Mouse (Mus musculus): Measurements from ENCODE around the gene Gon4l.
"Not testable (repeated sequence)": the region's sequence is repeated elsewhere in the genome, so short reads cannot be mapped to it uniquely, and the experiment has no call there.

Gon4l gene

DNA sequence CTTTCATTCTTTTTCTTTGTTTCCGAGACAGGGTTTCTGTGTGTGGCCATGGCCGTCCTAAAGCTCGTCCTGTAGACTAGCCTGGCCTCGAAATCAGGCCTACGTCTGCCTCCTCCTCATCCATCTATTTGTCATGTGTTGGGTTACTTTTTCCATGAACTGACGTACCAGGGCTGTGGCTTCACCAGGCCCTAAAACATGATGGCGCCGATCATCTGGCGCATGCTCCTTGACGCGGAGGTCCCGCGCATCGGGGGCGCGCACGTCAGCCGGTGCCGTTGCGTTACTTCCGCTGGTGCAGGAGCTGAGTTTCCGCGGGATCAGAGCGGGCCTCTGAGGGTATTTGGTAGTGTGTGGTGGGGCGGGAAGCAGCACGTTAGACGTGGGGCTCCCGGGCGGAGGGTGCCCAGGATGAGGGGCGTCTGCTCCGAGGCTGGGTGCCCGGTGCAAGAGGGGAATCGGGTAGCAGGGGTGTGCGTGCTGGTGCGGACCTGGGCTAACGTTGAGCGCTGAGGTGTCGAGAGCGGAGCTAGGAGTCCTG, at the start of gene Gon4l:
Gene Gon4l (plus strand): TSS at position 281 of the 541 bp plus-strand sequence.
- DNase-seq, result not testable (repeated sequence)

DNA sequence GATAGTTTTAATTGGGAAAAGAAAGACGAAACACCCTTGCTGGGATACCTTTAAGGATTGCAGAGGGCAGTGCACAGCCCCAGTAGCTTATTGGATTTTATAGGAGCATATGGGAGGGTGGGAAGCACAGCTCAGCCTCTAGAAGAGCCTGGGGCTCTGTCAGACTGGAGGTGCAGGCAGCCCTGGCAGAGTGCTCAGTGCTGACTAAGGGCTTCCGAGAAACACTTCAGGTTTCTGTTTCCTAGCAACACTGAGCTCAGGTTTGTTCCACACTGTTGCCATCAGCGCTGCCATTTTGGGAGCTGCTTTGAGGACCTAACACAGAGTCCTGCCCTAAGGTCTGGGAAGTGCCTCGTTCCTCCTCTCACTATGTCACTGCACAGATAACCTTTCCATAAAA, 48.7 kb upstream of the Gon4l start:
- not testable (repeated sequence) for DNase-seq

DNA sequence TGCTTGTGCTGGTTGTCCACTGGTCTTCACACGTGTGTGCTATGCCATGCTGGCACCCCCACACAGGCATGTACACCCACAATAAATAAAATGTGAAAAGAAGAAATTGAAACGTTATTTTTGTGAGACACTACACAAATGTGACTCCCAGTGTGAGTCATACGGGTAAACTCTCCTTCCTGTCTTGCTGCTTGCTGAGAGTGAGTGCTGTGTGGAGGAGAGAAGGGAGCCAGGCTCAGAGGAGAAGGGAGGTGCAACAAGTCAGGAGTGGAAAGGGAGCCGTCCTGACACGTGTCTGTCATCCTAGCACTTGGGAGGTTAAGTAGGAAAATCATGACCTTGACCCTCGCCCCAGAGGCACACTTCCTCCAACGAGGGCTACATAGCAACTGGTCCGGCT, 48.2 kb upstream of the Gon4l start:
- not testable (repeated sequence) for DNase-seq

DNA sequence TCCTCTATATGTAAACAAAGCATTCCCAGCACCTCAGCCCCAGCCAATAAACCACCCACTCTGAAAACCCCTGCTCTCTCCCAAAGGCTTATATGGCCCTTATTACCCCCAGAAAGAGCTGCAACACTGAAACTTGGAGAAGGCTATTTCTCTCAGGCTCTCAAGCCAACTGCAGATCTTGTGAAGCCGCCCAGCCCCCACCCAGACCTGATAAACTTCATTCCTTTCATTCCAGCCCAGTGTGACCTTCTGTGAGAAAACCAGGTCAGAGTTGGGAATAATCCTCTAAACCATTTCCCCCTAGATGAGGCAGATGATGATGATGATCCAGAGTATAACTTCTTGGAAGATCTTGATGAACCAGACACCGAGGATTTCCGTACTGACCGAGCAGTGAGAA, 47.0 kb upstream of the Gon4l start:
- not testable (repeated sequence) for DNase-seq

DNA sequence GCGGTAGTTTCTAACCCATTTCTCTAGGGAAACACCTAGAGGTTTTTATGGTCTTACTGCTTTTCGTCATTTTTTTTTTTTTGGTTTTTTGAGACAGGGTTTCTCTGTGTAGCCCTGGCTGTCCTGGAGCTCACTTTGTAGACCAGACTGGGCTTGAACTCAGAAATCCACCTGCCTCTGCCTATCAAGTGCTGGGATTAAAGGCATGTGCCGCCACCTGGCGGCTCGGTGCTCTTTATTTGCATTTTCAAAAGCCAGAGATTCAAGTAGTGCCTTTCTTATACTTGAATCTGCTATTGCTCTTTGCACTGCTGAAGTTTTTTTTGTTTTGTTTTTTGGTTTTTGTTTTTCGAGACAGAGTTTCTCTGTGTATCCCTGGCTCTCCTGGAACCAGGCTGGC, 37.5 kb upstream of the Gon4l start:
- DNase-seq, result not testable (repeated sequence)

DNA sequence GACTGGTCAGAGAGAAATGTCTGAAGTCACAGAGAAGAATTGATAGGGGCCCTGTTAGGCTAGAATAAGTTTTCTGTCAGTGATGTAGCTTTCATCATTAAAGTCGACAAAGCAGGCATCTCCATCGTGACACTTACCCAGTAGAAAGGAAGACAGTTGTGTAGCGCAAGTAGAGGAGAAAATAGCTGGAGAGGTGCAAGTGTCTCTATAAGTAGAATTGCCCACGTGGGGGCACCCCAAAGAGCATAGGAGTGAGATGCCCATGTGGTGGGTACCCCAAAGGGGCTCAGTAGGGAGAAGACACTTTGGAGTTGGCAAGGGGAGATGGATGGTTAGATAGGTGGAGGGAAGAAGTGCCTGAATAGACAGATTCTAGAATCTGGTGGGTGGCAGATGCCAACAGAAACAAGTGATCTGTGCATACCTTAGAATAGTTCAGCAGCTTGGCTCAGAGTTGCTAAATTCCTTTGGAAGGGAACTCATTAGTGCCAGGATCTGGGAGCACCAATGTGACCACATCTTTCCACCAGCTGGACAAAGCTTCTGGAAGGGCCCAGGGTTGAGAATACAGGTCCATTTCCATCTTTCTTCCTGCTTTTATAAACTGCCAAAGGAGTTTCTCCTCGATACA, 31.0 kb upstream of the Gon4l start:
- no peak for DNase-seq

DNA sequence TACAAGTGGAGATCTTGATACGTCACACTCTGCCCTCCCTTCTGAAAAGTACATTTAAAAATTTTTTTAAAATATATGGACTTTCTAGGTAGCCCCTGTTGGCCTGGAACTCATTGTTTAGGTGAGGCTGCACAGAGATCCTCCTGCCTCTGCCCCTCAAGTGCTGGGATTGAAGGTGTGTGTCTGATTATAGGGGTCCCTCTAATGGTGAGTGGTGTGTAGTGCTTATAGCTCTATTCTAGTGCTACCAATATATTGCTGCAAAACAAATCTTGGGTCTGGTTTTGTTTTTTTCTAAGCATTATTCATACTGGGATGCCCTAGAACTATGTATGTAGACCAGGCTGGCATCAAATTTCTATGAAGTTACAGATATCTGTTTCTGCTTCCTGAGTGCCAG, 9.3 kb upstream of the Gon4l start:
- no peak for DNase-seq

DNA sequence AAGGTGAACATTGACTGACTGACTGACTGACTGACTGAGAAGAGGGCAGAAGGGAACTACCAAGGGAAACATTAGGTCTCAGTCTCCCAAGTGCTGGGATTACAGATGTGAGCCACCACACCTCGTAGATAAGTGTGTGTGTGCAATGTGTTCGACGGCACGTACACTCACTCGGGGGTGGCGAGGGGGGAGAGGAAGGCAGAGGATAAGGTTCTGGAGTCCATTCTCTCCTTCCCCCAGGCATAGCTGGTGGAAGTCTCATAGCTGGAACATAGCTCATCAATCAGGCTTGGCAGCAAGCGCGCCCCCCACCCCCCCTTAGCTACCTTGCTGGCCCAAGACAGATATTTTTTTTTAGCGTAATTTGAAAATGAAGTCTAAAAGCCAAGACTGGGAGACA, 7.8 kb upstream of the Gon4l start:
- no peak for DNase-seq

DNA sequence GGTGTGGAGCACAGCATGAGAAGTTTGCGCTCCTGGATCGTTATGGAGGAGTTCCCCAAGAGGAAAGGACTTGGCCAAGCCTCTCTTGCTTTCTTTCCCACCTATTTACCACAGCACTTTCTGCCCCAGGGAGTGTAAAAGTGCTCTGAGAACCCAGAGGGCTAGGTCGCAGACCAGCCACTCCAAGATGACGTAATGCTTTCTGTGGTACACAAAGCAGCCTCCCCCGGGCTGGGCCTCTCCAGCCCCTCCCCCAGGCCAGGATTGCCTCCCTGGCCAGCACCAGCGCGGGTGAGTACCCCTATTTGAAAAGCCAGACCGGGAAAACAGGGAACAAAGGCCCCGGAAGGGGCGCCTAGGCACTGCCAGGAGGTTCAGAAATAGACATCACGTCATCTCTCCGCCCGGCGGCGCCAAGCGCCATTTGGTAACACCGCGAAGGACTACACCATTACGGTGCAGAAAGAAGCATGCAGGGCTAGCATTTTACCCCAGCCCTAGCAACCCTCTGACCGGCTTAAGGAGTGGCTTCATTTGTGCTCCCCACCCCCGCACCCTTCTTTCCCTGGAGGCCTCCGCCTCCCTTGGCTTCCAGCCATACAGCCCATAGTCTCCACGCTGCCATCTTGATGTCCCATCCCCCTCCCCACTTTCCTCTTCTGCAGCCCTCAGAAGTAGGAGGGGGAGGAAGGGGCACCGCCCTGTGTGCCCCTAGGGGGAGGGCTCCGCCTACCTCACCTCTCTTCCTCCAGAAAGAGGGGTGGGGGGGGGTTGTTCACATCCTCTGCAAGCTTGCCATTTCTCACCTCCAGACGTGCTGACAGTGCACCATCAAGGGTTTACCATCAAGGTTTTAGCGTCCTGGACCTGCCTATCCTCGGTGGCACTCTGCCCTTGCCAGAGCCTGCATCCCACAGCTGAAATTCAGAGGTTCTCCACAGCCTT, 3.6 kb upstream of the Gon4l start:
- DNase-seq, result peak; percentile 74

DNA sequence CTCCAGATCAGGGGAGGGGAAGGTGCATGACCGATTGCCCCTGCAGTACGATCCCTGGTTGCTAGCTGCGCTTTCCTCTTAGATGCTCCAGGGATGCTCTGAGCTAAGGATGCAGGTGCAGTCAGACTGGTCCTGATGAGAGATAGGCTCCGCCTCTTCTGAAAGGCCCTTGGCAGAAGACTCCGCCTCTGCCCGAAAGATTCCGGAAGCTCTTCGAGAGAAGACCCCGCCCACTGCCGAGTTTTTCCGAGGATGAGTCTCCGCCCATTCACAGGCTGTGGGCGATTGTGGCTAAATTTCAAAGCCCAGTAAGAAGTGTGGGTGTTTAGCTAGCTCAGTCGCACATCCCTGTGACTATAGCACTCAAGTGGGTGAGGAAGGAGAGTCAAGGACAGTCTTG, 2.6 kb upstream of the Gon4l start:
- DNase-seq, result peak; percentile 41

DNA sequence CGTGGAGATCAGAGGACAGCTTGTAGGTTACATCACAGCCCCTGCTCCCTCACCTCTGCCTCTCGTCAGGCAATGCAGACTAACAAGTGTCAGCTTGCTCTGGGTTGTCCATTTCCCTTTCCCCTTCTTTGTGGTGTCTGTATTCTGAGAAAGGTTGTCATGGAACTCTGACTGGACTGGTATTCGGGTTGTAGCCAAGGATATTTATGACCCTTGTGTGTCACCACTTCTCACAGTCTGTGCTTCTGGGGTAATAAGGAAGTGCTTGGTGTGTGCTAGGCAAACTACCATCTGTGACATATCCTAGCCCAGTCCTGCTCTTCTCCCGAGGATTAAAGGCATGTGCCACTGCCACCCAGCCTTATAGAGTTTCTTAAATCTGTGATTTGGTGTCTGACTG, 14.1 kb downstream of the Gon4l start:
- DNase-seq, result no peak

DNA sequence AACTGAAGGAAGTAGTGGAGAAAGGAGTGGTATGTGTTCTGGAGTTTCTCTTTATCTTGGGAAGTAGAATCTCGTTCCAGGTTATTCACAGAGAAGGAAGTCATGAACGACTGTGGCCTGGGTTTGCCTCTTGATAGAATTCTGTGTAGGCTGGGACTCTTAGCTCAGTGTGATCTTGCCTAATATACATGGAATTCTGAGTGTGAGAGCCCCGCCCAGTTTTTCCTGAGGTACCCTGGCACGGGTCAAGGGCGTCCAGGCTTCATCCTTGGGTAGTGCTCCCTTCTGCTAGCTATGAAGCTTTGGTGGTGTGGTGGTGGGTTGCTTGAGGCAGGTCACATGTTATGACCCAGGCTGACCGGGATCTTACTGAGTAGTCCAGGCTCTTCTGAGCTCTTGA, 20.8 kb downstream of the Gon4l start:
- DNase-seq, result no peak

DNA sequence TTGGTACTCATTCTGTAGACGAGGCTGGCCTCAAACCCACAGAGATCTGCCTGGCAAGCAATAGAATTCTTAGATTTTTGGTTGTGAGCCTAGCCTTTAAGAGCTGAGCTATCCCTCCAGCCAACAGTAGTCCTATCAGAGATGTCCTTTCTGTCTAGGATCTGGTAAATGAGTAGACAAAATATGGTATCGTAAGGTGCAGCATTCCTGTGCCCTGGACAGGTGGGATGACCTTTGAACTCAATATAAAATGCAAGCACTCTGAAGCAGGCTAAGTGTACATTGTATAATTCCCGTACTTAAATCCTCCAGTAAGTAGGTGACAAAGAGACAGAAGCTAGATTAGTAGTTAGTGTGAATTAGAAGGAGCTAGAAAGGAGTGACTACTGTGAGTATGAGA, 27.1 kb downstream of the Gon4l start:
- no peak for DNase-seq

DNA sequence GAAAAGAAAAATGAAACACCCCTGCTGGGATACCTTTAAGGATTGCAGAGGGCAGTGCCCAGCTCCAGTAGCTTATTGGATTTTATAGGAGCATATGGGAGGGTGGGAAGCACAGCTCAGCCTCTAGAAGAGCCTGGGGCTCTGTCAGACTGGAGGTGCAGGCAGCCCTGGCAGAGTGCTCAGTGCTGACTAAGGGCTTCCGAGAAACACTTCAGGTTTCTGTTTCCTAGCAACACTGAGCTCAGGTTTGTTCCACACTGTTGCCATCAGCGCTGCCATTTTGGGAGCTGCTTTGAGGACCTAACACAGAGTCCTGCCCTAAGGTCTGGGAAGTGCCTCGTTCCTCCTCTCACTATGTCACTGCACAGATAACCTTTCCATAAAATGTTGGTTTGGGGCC, 31.7 kb downstream of the Gon4l start:
- DNase-seq, result not testable (repeated sequence)

DNA sequence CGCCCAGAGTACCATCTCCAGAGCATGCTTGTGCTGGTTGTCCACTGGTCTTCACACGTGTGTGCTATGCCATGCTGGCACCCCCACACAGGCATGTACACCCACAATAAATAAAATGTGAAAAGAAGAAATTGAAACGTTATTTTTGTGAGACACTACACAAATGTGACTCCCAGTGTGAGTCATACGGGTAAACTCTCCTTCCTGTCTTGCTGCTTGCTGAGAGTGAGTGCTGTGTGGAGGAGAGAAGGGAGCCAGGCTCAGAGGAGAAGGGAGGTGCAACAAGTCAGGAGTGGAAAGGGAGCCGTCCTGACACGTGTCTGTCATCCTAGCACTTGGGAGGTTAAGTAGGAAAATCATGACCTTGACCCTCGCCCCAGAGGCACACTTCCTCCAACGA, 32.1 kb downstream of the Gon4l start:
- not testable (repeated sequence) for DNase-seq

DNA sequence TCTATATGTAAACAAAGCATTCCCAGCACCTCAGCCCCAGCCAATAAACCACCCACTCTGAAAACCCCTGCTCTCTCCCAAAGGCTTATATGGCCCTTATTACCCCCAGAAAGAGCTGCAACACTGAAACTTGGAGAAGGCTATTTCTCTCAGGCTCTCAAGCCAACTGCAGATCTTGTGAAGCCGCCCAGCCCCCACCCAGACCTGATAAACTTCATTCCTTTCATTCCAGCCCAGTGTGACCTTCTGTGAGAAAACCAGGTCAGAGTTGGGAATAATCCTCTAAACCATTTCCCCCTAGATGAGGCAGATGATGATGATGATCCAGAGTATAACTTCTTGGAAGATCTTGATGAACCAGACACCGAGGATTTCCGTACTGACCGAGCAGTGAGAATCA, 33.4 kb downstream of the Gon4l start:
- DNase-seq, result not testable (repeated sequence)

DNA sequence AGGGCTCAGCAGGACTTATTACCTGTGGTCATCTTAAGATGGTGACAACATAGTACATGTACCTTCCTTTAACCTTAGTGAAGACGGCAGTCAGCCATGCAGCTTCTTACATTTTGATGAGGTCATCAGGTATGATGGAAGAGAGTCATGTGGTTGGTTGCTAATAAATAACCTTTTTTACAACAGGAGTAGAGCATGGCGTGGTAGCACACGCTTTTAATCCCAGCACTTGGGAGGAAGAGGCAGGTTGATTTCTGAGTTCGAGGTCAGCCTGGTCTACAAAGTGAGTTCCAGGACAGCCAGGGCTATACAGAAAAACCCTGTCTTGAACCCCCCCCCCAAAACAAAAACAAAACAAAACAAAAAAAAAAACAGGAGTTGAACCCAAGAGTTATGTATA, 47.5 kb downstream of the Gon4l start:
- DNase-seq, result not testable (repeated sequence)

DNA sequence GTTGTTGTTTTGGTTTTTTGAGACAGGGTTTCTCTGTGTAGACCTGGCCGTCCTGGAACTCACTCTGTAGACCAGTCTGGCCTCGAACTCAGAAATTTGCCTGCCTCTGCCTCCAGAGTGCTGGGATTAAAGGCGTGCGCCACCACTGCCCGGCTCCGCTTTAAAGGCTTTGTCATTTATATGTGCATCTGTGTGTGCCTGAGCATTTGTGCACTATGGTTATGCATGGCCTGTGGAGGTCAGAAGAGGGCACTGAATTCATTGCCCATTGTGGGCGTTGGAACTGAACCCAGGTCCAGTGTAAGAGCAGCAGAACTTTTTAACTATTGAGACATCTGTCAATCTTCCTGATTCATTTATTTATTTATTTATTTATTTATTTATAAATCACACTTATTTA, 58.0 kb downstream of the Gon4l start:
- DNase-seq, result not testable (repeated sequence)

DNA sequence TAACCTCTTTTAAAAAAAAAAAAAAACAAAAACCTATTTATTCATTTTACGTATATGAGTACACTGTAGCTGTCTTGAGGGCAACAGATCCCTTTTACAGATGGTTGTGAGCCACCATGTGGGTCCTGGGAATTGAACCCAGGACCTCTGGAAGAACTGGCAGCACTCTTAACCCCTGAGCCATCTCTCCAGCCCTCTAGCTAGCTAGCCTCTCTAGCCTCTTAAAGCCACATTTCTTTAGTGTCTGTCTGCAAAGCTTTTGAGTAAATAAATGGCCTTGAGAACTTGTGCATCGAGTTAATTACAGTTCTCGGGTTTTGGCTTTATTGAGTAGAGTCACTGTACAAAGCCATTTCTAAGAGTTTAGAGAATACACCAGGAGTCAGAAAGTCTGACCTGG, 69.8 kb downstream of the Gon4l start:
- DNase-seq, result no peak

DNA sequence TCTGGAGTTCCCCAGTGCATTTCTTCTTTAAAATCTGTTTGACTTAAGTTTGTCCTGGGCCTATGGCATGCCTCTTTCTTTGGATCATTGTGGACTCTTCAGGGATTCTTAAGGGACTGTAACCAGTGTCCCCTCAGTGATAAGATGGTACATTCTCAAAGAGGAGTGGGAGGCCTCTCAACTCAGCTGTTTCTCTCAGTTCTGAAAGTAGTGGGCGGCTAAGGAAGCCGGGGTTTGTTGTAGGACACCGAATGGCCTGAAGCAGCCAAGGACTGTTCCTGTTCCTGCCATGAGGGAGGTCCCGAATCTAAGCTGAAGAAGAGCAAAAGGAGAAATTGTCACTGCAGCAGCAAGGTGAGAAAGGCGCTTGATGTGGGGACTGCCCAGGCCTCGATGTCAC, 70.2 kb downstream of the Gon4l start:
- DNase-seq, result no peak

DNA sequence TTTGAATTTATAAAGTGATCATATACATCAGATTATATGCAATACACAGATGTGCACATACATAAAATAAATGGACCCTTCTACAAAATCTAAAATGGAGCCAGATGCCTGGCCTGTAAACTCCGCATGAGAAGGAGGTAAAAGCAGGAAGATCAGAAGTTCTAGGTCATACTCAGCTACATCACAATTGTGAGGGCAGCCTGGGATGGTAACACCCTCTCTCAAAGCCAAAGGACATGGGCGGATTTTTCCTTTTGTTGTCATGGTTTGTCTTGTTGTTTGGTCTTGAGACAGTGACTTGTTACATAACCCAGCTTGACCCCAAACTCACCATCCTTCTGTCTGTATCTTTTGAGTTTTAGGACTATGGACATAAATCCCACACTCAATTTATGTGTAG, 70.7 kb downstream of the Gon4l start:
- no peak for DNase-seq

DNA sequence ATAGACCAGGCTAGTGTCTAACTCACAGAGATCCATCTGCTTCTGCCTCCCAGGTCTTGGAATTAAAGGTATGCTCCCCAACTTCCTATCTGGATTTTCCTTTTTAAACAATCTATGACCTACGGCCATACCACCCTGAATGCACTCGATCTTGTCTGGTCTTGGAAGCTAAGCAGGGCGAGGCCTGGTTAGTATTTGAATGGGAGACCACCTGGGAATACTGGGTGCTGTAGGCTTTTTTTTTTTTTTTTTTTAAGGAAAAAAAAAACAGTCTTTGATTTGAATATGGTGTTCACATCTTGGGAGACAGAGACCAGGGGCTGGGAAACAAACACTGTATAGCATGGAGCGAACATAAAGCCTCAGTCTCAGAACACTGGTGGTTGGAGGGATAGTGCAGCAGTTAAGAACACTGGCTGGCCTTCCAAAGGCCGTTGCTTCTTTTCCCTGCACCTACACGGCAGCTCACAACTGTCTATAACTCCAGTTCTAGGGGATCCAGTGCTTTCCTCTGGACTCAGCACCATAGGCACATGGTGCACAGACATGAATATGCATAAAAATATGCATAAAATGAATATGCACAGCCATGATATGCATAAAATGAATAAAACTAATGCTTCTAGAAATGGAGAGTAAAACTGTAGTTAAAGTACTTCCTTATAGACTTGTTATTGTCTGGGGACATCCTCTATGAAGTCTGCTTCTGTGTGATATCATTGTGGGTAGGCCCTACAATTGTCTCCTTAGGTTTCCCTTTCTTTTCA, 71.5 kb downstream of the Gon4l start:
- no peak for DNase-seq

DNA sequence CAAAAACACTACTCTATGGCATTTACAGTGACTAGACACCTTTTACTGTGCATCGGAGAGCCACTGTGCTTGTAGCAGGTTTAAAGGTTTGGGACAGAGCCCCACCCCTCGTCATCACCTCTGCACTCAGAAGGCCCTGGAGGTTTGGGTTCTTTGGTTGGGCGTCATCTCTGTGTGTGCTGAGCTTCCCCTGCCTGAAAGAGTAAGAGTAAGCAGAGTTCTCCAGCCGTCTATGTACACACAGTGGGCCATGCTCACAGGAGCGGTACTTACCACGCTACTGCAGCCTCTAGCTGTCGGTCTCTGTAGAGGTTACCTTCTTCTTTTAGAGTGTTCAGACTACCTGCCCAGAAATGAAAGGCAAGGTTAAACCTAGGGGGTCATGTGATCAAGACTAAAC, 77.6 kb downstream of the Gon4l start:
- DNase-seq, result no peak
